Mouse (Mus musculus) stomach, postnatal 0 days (tissue): Measurements from ENCODE around the gene Vps45. TPM values are rescaled to one million over a fixed set of nuclear protein-coding genes. Genes with fewer than 3 reads are reported as not detected.

Experiments
- ATAC-seq: fragments of 200-750 bp; cut with Nextera tagmentation; 2 replicates; pipeline ENCODE4 v1.8.0; 2017; ENCODE audit not compliant: low FRiP score, low TSS enrichment
- DNase-seq: peaks from one replicate; pipeline ENCODE4 v3.0.0-alpha.2; 2016; ENCODE audit warnings: low spot score
- H3K27ac ChIP-seq: fragments of 300-500 bp; sonication (generic); replicated peaks from 2 replicates; pipeline ENCODE4 v1.5.1; 2014; ENCODE audit warnings: mild to moderate bottlenecking, control low read depth
- H3K27me3 ChIP-seq: fragments of 300-500 bp; sonication (generic); 2 replicates; pipeline ENCODE4 v1.6.1; 2014; ENCODE audit warnings: low read length; ENCODE audit not compliant: control insufficient read depth, insufficient read depth
- H3K36me3 ChIP-seq: fragments of 300-500 bp; sonication (generic); 2 replicates; pipeline ENCODE4 v1.6.1; 2014; ENCODE audit warnings: low read length, mixed read lengths; ENCODE audit not compliant: control insufficient read depth, insufficient read depth
- H3K4me1 ChIP-seq: fragments of 300-500 bp; sonication (generic); replicated peaks from 2 replicates; pipeline ENCODE4 v1.6.1; 2014; ENCODE audit warnings: antibody characterized with exemption; ENCODE audit not compliant: control insufficient read depth, insufficient read depth
- H3K4me2 ChIP-seq: fragments of 300-500 bp; sonication (generic); replicated peaks from 2 replicates; pipeline ENCODE4 v1.6.1; 2014; ENCODE audit warnings: low read depth, mild to moderate bottlenecking, control low read depth, moderate library complexity
- H3K4me3 ChIP-seq: fragments of 300-500 bp; sonication (generic); 2 replicates; pipeline ENCODE4 v1.5.1; 2014; ENCODE audit warnings: low read depth, low read length, control low read depth
- H3K9ac ChIP-seq: fragments of 300-500 bp; sonication (generic); 2 replicates; pipeline ENCODE4 v1.6.1; 2014; ENCODE audit warnings: mild to moderate bottlenecking, low read length, control low read depth, mixed read lengths
- H3K9me3 ChIP-seq: fragments of 300-500 bp; sonication (generic); 2 replicates; pipeline ENCODE4 v1.6.1; 2016; ENCODE audit warnings: low read length; ENCODE audit not compliant: control insufficient read depth
- CTCF ChIP-seq: IDR thresholded peaks from 2 replicates; pipeline ENCODE4 v1.5.1; 2016; ENCODE audit warnings: antibody characterized with exemption, low read depth, mild to moderate bottlenecking, moderate library complexity
- EP300 ChIP-seq: optimal IDR thresholded peaks from 2 replicates; pipeline ENCODE3; 2016; ENCODE audit warnings: antibody characterized with exemption
- WGBS: fragments of 180-500 bp; shearing (Covaris S2); extraction: QIAGEN DNeasy Blood & Tissue Kit; methylation state at CpG from one replicate; pipeline ENCODE4 v1.1.7; 2014; 5-methylcytosine and 5-hydroxymethylcytosine counted together
- polyA plus RNA-seq: library from polyadenylated mRNA; unstranded; fragments of >200 nt; fragmentation: Nextera tagmentation; extraction: Ambion mirVana; gene quantifications from 2 replicates; pipeline ENCODE4 v1.2.1, GENCODE M21; 2015

The Vps45 gene
- polyA plus RNA-seq, 1 experiment from 2014 or later = 28.0 TPM

GRCm38 (mm10) chr3:96040663-96041006 lies 17.6 kb downstream of the Vps45 start:
- Histone ChIP-seq H3K4me1 (no peaks in the 10 kb centered on the region), H3K9me3 (no peaks in the 10 kb centered on the region), H3K9ac (no peak overlapping the region), H3K4me2 (no peak overlapping the region), H3K27me3 (no peaks in the 10 kb centered on the region), H3K27ac (no peak overlapping the region), H3K36me3 (0 out of 2 replicates have a peak, but pooled peaks cover 7% of the 10 kb centered on the region), H3K4me3 (no peak overlapping the region)
- no peak for TF ChIP-seq CTCF
- no peak for TF ChIP-seq EP300
- WGBS = 91% methylated on average over 2 of the region's 2 CpGs
- DNase-seq (no peak), ATAC-seq (no peak)

DNA sequence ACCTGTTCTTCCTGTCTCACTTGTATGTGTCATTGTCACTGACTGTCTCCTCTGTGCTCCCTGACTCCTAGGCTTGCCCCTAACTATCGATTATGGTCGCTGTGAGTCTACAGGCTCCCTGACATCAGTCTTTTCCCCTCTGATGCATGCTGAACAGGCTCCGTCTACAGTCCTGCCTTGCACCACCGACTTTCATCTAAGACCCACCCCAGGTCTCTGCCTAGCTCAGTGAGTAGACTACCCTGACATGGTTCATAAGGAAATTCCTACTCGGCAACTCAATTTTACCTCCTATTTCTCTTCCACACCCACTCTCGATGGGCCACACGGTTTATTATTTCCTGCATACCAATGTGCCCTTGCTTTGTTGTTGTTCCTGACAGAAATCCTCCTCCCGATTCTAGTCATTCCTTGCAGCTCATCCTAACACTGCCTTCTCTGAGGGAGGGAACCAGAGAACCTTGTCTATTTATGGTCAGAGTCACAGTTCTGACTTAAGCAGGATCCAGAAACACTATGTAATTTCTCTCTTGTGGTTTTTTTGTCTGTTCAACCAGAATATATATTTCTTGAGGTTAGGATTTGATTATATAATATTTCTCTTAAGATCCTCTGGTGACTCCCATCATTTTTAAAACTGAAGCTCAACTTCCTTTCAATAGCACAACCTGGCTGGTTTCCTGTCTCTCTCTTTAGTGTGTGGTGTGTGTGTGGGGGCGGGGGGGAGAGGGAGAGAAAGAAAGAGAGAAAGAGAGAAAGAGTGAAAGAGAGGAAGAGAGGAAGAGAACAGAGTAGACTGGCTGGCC lies 18.2 kb downstream of the Vps45 start:
- Histone ChIP-seq H3K4me3 (no peak overlapping the region), H3K9ac (no peak overlapping the region), H3K4me1 (no peaks in the 10 kb centered on the region), H3K36me3 (0 out of 2 replicates have a peak, but pooled peaks cover under 1% of the 10 kb centered on the region), H3K27ac (no peak overlapping the region), H3K27me3 (no peaks in the 10 kb centered on the region), H3K4me2 (no peak overlapping the region), H3K9me3 (no peaks in the 10 kb centered on the region)
- 73% methylated on average over 9 of the region's 9 CpGs for whole genome bisulfite sequencing
- ATAC-seq (no peak), DNase-seq (no peak)
- TF ChIP-seq CTCF (no peak), EP300 (no peak)

DNA sequence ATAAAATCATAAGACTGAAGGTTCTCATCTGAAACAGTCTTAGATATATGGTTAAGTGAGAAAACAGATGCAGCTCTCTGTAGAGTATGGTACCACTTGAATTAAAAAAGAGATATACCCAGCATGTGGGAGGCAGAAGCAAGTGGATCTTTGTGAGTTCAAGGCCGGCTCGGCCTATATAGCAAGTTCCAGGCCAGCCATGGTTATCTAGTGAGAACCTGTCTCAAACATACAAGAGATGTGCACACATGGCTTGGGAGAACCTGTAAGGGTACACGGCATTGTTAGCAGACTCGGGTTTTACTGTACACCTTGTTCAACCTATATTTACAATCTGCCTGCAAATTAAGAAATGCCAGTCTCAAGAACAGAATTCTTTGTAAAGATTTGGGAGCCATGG lies 19.4 kb downstream of the Vps45 start:
- WGBS = 94% methylated on average over 4 of the region's 4 CpGs

DNA sequence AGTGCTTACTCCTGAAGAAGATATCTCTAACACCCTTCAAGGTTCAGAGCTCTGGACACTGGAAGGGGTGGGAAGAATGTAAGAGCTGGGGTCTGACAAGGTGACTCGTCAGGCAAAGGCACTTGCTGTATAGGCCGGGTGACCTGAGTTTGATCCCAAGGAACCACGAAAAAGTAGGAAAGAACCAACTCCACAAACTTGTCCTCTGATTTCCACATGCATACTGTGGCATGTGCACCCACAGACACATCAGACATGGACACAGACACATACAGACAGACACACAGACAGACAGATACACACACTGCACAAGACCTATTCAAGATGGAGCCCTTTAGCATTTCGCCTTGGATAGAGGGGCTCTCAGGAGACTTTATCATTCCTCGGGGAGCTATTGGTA lies 20.1 kb downstream of the Vps45 start:
- H3K36me3 ChIP-seq = no peaks in the 10 kb centered on the region
- no peak for ATAC-seq
- H3K4me2 ChIP-seq = no peak overlapping the region
- no peak for TF ChIP-seq CTCF
- no peak for TF ChIP-seq EP300
- no peak overlapping the region for H3K9ac ChIP-seq
- no peak overlapping the region for H3K4me3 ChIP-seq
- H3K27ac ChIP-seq = no peak overlapping the region
- no peaks in the 10 kb centered on the region for H3K4me1 ChIP-seq
- H3K27me3 ChIP-seq = no peaks in the 10 kb centered on the region
- H3K9me3 ChIP-seq = no peaks in the 10 kb centered on the region
- no peak for DNase-seq
- WGBS = 85% methylated on average over 5 of the region's 5 CpGs

More for the DNA sequence above, 19.4 kb downstream of the Vps45 start:
- Histone ChIP-seq H3K4me3 (no peak overlapping the region), H3K4me1 (no peaks in the 10 kb centered on the region), H3K4me2 (no peak overlapping the region), H3K9ac (no peak overlapping the region), H3K27ac (no peak overlapping the region), H3K27me3 (no peaks in the 10 kb centered on the region), H3K9me3 (no peaks in the 10 kb centered on the region), H3K36me3 (no peaks in the 10 kb centered on the region)
- ATAC-seq (no peak), DNase-seq (no peak)
- TF ChIP-seq EP300 (no peak), CTCF (no peak)

GRCm38 (mm10) chr3:96036796-96037195 lies 21.5 kb downstream of the Vps45 start:
- no peaks in the 10 kb centered on the region for H3K27me3 ChIP-seq
- no peaks in the 10 kb centered on the region for H3K36me3 ChIP-seq
- H3K4me1 ChIP-seq = no peaks in the 10 kb centered on the region
- no peak overlapping the region for H3K9ac ChIP-seq
- DNase-seq (no peak), ATAC-seq (no peak)
- H3K27ac ChIP-seq = no peak overlapping the region
- no peaks in the 10 kb centered on the region for H3K9me3 ChIP-seq
- no peak overlapping the region for H3K4me3 ChIP-seq
- no peak overlapping the region for H3K4me2 ChIP-seq
- no peak for TF ChIP-seq CTCF
- no peak for TF ChIP-seq EP300
- WGBS = 93% methylated on average over 6 of the region's 6 CpGs

GRCm38 (mm10) chr3:96033046-96033445 lies 25.2 kb downstream of the Vps45 start:
- Histone ChIP-seq H3K9ac (no peak overlapping the region), H3K9me3 (no peaks in the 10 kb centered on the region), H3K4me2 (no peak overlapping the region), H3K36me3 (no peaks in the 10 kb centered on the region), H3K4me3 (no peak overlapping the region), H3K4me1 (no peaks in the 10 kb centered on the region), H3K27ac (no peak overlapping the region), H3K27me3 (no peaks in the 10 kb centered on the region)
- DNase-seq (no peak), ATAC-seq (no peak)
- no peak for TF ChIP-seq CTCF
- no peak for TF ChIP-seq EP300
- 70% methylated on average over 4 of the region's 4 CpGs for WGBS
